Mouse (Mus musculus): Measurements from ENCODE around the gene Cblc.

Cblc gene

DNA sequence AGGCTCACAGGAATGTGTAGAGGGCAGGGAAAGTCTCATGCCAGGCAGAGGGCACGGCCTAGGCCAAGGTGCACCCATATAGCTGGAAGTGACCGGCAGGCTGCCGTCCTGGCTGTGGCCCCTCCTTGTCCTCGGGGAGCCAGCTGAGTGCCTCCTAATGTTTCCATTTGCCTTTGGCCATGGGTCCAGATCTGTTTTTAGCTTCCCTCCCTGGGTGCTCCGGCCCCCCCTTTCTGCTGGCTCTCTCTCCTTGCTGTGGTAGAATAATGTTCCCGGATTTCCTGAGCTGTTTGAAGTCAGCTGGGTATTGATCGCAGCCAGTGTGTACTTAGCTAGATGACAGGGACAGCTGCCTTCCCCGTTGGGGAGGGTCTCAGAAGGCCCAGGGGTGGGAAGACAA, 13.0 kb downstream of the Cblc start:
- no peak for DNase-seq (ENCODE audit: low spot score in 2 of 2)

DNA sequence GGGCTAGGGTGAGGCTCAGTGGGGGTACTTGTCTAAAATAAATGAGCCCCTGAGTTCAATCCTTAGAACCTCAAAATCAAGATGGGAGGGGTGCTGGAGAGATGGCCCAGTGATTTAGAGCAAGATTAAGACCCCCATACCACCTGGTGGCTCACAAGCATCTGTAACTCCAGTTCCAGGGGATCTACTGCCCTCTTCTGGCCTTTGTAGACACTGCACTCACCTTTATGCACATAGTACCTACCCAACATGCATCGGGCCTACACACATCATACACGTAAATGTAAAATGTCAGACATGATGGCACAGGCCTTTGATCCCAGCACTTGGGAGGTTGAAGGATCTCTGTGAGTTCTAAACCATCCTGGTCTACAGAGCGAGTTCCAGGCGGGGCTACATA, 14.0 kb downstream of the Cblc start:
- DNase-seq (ENCODE audit: low spot score in 2 of 2): no peak

DNA sequence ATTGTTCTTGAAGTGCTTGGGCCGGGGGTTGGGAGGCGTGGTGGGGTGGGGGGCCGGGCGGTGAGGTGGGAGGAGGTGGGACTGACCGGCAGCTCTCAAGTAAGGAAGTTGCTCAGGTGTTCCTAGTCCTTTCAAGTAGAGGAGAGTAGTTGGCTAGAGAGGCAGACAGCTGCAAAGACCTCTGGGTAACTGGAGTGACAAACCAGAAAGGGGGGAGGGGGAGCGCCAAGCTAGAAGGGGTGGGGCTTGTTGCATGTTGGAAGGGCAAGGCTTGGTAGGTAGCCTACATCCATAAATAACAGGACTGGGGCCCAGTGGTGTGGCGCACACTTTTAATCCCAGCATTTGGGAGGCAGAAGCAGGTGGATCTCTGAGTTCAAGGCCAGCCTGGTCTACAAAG, 14.9 kb downstream of the Cblc start:
- no peak for DNase-seq (ENCODE audit: low spot score in 2 of 2)

DNA sequence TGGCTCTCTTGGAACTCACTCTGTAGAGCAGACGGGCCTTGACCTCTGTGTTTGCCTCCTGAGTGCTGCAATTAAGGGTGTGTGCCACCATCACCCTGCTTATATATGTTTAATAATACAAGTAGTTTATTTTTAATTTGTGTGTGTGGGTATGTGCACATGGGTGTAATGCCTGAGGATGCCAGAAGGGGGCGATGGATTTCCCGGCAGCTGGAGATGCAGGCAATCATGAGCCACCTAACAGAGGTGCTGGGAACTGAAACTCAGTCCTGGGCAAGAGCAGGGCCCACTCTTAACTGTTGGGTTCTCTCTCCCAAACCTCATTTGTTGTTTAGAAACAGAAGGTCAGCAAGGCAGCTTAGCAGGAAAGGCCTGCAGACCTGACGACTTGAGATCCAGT, 16.7 kb downstream of the Cblc start:
- no peak for DNase-seq (ENCODE audit: low spot score in 2 of 2)

DNA sequence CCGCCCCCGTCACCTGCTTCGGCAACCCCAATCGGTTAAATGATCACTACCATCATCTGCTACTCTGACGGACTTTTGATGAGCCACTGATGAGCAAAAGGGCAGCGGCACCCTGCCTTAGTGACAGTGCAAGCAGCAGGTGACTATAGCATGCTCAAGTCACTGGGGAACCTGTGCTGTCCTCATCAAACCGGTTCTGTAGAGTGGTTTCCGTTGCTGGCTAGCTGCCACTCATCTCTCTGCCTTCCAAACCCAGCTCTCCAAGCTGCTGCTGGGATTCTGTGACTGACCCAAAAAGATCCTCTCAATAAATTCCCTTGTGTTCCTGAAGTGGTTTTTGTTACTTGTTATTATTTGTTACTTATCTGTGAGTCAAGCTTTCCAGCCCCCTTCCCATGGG, 18.0 kb downstream of the Cblc start:
- no peak for DNase-seq (ENCODE audit: low spot score in 2 of 2)

- no peak for DNase-seq (ENCODE audit: low spot score in 2 of 2)
Observed at GRCm38 (mm10) chr7:19777049-19777723, 19.4 kb downstream of the Cblc start.

- no peak for DNase-seq (ENCODE audit: low spot score in 2 of 2)
Observed at GRCm38 (mm10) chr7:19771682-19772081, 24.9 kb downstream of the Cblc start.

- DNase-seq (ENCODE audit: low spot score in 2 of 2): no peak
Observed at GRCm38 (mm10) chr7:19770984-19771391, 25.6 kb downstream of the Cblc start, which contains the start of gene Bcam. Gene Bcam (minus strand): TSS chr7:19771016.

DNA sequence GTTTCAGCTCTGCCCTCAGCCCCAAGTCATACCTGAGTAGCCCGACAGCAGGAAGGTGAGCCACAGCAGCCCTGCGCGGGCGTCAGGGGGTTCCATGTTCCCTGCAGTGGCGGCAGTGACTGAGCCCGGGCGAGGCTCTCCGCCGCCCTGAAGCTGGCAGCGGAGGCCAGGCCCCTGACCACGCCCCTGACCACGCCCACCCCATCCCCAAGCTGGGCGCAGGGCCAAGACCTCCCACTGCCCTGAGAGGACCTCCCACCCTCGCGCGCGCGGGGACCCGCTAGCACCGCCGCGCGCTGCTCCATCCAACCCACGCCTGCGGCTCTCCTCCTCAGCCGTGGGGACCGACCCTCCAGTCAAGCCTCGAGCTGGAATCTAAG, 26.2 kb downstream of the Cblc start:
- peak; percentile 38 to 43 for DNase-seq (ENCODE audit: low spot score in 2 of 2)

- no peak for DNase-seq (ENCODE audit: low spot score in 2 of 2)
Observed at GRCm38 (mm10) chr7:19769434-19770374, 26.9 kb downstream of the Cblc start.

DNA sequence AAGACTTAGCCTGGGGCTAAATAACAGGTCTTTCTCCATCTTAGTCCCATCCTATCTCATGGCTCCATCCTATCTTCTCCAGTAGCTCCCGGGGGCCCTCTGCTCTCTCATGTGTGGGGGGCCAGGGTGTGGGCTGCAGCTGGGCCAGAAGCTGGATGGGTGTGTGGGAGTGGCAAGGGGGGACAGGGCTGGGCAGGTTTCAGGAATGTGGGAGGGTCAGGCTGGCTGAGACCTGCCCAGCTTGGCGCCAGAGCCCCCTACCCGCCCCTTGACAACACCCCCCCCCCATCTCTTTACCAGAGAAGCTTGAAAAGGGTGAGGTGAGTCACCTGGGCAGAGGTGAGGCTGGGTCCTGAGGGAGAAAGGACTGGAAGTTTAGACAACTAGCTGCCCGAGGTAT, 27.6 kb downstream of the Cblc start:
- no peak for DNase-seq (ENCODE audit: low spot score in 2 of 2)

DNA sequence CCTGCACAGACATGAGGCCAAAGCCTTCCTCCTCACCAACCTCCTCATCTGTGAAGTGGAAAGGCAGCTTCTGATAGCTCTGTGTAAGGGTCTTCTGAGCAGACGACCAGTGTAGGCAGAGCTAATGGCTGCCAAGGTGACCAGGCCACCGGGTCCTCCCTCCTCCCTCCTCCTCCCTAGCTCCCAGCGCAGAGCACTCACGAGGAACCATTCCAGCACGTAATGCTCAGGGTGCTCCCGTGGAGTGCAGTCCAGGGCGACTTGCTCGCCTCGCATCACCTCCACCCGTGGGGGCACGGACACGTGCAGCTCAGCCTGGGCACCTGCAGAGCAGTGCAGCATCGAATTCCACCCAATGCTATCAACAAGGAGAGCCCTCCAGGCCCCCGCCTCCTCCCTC, 28.4 kb downstream of the Cblc start:
- no peak for DNase-seq (ENCODE audit: low spot score in 2 of 2)

DNA sequence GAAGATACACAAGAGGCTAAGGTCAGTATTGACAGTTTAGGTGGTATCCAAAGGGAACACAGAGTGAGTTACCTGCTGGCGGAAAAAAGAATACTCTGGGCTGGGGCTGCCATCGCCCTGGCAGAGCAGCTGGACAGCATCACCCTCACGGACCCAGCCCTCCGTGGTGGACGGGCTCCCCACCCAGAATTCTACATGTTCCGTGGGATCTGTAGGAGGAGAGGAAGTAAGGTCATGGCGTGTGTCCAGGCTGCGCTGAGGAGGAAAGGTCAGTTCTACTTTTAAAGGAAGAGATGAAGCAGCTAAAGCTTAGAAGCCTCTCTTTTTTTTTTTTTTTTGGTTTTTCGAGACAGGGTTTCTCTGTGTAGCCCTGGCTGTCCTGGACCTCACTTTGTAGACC, 32.0 kb downstream of the Cblc start:
- DNase-seq (ENCODE audit: low spot score in 2 of 2): no peak

DNA sequence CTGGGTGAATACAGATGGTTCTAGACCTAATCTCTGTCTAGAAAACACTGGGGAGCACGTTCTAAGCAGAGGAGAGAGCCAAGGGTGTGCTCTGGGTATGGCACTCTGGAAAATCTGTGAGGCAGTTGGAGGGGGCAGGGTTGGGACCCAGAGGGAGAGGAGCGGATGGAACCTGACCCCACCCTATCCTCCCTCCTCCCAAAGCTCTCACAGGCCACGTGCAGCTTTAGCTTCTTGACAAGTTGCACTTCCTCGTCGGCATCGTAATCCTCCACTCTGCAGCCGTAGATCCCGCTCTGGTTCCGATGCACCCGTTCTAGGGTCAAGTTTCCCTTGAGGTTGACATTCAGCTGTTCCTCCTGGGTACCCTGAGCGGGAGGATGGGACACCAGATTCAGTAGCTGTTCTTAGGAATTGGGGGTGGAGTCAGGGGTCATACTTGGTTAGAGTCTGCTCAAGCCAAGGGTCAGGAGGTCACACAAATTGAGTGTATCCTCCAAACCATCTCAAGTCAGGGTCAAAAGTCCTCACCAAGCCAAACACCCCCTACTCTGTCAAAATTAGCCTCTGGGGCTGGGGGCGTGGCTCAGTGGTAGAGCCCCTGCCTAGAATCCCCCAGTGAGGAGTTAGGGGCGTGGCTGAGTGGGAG, 32.7 kb downstream of the Cblc start:
- DNase-seq (ENCODE audit: low spot score in 2 of 2): no peak

GRCm38 (mm10) chr7:19762283-19762682, 34.3 kb downstream of the Cblc start:
- DNase-seq (ENCODE audit: low spot score in 2 of 2): no peak

- DNase-seq (ENCODE audit: low spot score in 2 of 2): no peak
Observed at GRCm38 (mm10) chr7:19760021-19760420, 36.6 kb downstream of the Cblc start.

DNA sequence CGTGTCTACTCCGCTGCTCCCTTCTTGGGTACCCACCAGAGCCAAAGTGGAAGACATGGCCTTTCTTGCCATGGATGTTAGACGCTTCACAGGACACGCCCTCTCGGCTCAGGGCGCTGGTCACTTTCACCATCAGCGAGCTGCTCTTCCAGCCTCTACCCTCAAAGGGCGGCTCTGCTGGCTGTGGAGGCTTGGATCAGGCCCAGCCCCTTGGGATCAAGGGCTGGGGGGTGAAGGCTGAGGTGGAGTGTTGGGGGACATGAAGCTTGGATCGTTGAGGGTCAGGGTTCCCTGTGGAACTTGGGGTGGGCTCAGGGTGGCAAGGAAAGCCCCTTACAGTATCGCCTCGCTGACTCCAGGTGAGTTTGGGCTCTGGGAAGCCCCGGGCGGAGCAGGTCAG, 38.0 kb downstream of the Cblc start:
- DNase-seq (ENCODE audit: low spot score in 2 of 2): no peak

GRCm38 (mm10) chr7:19755851-19756786, 40.5 kb downstream of the Cblc start:
- DNase-seq (ENCODE audit: low spot score in 2 of 2): no peak

- no peak for DNase-seq (ENCODE audit: low spot score in 2 of 2)
Observed at GRCm38 (mm10) chr7:19755008-19755407, 41.6 kb downstream of the Cblc start.

GRCm38 (mm10) chr7:19754065-19754464, 42.5 kb downstream of the Cblc start:
- no peak for DNase-seq (ENCODE audit: low spot score in 2 of 2)

GRCm38 (mm10) chr7:19753587-19753986, 43.0 kb downstream of the Cblc start:
- DNase-seq (ENCODE audit: low spot score in 2 of 2): no peak

Data from spleen, postnatal 14 days (tissue).